Mouse (Mus musculus): Measurements from ENCODE around the gene Fhod1.

DNA sequence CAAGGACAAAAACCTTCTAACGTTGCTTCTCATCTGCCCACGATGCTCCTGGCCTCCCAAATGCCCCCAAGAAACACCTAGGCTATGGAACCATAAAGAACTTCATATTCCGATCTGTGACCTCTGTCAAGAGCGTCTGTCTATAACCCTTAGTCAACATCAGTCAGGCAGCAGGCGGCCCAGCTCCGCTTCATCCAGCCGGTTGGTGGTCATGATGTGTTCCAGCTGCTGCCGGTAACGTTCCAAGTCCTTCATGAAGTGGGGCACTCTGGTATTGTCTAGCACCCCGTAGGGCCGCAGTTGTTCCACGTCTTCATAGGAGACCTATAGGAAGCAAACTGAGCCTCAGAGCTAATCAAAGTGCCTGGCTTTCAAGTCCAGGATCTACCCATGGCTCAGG, 65.9 kb downstream of the Fhod1 start:
- TF ChIP-seq CTCF (IDR thresholded peaks at IDR 0.05; ENCODE audit: borderline replicate concordance, extremely low read depth, insufficient read depth, insufficient read length): no peak
- TF ChIP-seq POLR2A (IDR thresholded peaks at IDR 0.05; ENCODE audit: borderline replicate concordance, extremely low read depth, insufficient read depth, insufficient read length, poor library complexity, severe bottlenecking): no peak
